Mouse (Mus musculus): ENCODE results near the gene Fat3.

- TF ChIP-seq POLR2A (IDR thresholded peaks at IDR 0.05; ENCODE audit: borderline replicate concordance, extremely low read depth, insufficient read depth, insufficient read length, poor library complexity, severe bottlenecking), result no peak
- TF ChIP-seq CTCF (IDR thresholded peaks at IDR 0.05; ENCODE audit: borderline replicate concordance, extremely low read depth, insufficient read depth, insufficient read length), result no peak
These were observed 63.3 kb downstream of the Fat3 start for GRCm38 (mm10) chr9:16437805-16438204.

All from brain, embryonic 14.5 days (tissue).